Mouse (Mus musculus) kidney, embryonic 14.5 days (tissue): ENCODE results near the gene Nsd1. TPM values are rescaled to one million over a fixed set of nuclear protein-coding genes. Genes with fewer than 3 reads are reported as not detected.

Experiments used
- ATAC-seq: fragments of 200-750 bp; cut with Nextera tagmentation; 2 replicates; pipeline ENCODE4 v1.8.0; 2017; ENCODE audit warnings: moderate number of reproducible peaks, mild to moderate bottlenecking, moderate TSS enrichment, moderate library complexity; ENCODE audit not compliant: low FRiP score, low TSS enrichment
- H3K27ac ChIP-seq: fragments of 300-500 bp; sonication (generic); 2 replicates; pipeline ENCODE4 v1.5.1; 2014; ENCODE audit warnings: low read depth, mild to moderate bottlenecking, low read length, moderate library complexity, mixed read lengths
- H3K27me3 ChIP-seq: fragments of 300-500 bp; sonication (generic); 2 replicates; pipeline ENCODE4 v1.6.1; 2014; ENCODE audit warnings: mild to moderate bottlenecking, low read length; ENCODE audit not compliant: control insufficient read depth, insufficient read depth
- H3K36me3 ChIP-seq: fragments of 300-500 bp; sonication (generic); 2 replicates; pipeline ENCODE4 v1.6.1; 2014; ENCODE audit warnings: low read length, mixed read lengths; ENCODE audit not compliant: control insufficient read depth, insufficient read depth
- H3K4me1 ChIP-seq: fragments of 300-500 bp; sonication (generic); 2 replicates; pipeline ENCODE4 v1.6.1; 2014; ENCODE audit warnings: low read length, mixed read lengths; ENCODE audit not compliant: control insufficient read depth, insufficient read depth
- H3K4me2 ChIP-seq: fragments of 300-500 bp; sonication (generic); replicated peaks from 2 replicates; pipeline ENCODE4 v1.6.1; 2014; ENCODE audit warnings: low read depth, mild to moderate bottlenecking, low read length
- H3K4me3 ChIP-seq: fragments of 300-500 bp; sonication (generic); 2 replicates; pipeline ENCODE4 v1.5.1; 2014; ENCODE audit warnings: mild to moderate bottlenecking, low read length
- H3K9ac ChIP-seq: fragments of 300-500 bp; sonication (generic); 2 replicates; pipeline ENCODE4 v1.6.1; 2014; ENCODE audit warnings: low read depth, mild to moderate bottlenecking, low read length, moderate library complexity
- H3K9me3 ChIP-seq: fragments of 300-500 bp; sonication (generic); 2 replicates; pipeline ENCODE4 v1.6.1; 2016; ENCODE audit warnings: low read length; ENCODE audit not compliant: control insufficient read depth
- WGBS: fragments of 180-500 bp; shearing (Covaris S2); extraction: QIAGEN DNeasy Blood & Tissue Kit; methylation state at CpG from one replicate; pipeline ENCODE4 v1.1.7; 2014; 5-methylcytosine and 5-hydroxymethylcytosine counted together
- polyA plus RNA-seq: library from polyadenylated mRNA; unstranded; fragments of >200 nt; fragmentation: Nextera tagmentation; extraction: Ambion mirVana; gene quantifications from 2 replicates; pipeline ENCODE4 v1.2.1, GENCODE M21; 2014

Gene Nsd1
- polyA plus RNA-seq, 1 experiment from 2014 or later = 93.6 TPM

GRCm38 (mm10) chr13:55171517-55172335 is 37.9 kb upstream of the Nsd1 start:
- 14% methylated on average over 26 of the region's 26 CpGs for WGBS
- peaks cover 21% of the 10 kb centered on the region for H3K4me1 ChIP-seq
- H3K36me3 ChIP-seq = no peaks in the 10 kb centered on the region
- H3K4me3 ChIP-seq = peak overlapping the region; percentile 13
- H3K27me3 ChIP-seq = no peaks in the 10 kb centered on the region
- peak overlapping the region; percentile 44; the same call in 1 of the 2 replicates for H3K9ac ChIP-seq
- H3K9me3 ChIP-seq = no peaks in the 10 kb centered on the region
- H3K4me2 ChIP-seq = peak overlapping the region; percentile 39
- peak overlapping the region; percentile 25; the same call in 1 of the 2 replicates for H3K27ac ChIP-seq
- peak; percentile 33; the same call in 1 of the 2 replicates for ATAC-seq

DNA sequence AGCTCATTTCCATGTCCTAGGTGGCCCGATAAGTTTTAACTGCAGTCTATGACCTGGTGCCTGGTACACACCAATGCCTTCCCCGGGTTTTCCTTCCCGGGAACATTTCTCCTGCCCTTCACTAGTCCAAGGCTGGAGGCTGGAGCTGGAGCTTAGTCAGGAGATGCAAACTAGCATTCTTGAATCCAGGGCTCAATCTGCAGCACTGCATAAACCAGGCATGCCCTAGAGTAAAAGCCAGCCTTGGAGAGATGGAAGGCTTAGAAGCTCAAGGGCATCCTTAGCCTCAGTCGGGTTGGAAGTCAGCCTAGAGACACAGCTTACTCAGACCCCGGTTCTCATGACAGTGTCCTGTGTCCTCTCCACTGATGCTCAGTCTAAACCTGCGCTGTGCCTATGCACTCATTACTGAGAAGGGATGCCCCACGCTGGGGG is 37.2 kb upstream of the Nsd1 start:
- no peaks in the 10 kb centered on the region for H3K9me3 ChIP-seq
- 0 out of 2 replicates have a peak overlapping the region, but pooled peaks have one; percentile 25 for H3K27ac ChIP-seq
- no peaks in the 10 kb centered on the region for H3K27me3 ChIP-seq
- ATAC-seq = no peak
- H3K4me1 ChIP-seq = peaks cover 21% of the 10 kb centered on the region
- 46% methylated on average over 7 of the region's 7 CpGs for WGBS
- no peaks in the 10 kb centered on the region for H3K36me3 ChIP-seq
- peak overlapping the region; percentile 13; the same call in 1 of the 2 replicates for H3K4me3 ChIP-seq
- H3K9ac ChIP-seq = peak overlapping the region; percentile 44; the same call in 1 of the 2 replicates
- peak overlapping the region; percentile 39 for H3K4me2 ChIP-seq

GRCm38 (mm10) chr13:55174347-55174746 is 35.2 kb upstream of the Nsd1 start:
- no peak for ATAC-seq
- Histone ChIP-seq H3K9ac (no peak overlapping the region), H3K4me1 (peaks cover 11% of the 10 kb centered on the region), H3K27ac (no peak overlapping the region), H3K4me2 (no peak overlapping the region), H3K9me3 (no peaks in the 10 kb centered on the region), H3K27me3 (no peaks in the 10 kb centered on the region), H3K36me3 (no peaks in the 10 kb centered on the region), H3K4me3 (no peak overlapping the region)
- WGBS = 77% methylated on average over 11 of the region's 11 CpGs

DNA sequence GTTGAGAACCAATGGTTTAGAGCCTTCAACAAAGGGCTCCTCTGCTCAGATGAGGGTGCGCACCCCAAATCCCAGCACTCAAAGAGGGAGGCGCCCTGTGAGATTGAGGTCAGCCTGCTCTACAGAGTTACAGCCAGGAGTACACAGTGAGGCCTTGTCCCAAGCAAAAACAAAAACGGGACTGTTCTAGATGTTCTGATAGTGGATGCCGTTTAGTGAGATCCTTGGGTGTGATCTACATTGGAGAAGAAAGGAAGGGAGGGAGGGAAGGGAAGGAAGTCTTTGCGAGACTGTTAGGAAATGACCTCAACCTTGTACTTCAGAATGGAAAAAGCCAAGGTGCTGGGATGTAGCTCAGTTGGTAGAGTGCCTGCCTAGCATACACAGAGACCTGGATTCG is 33.3 kb upstream of the Nsd1 start:
- 83% methylated on average over 6 of the region's 6 CpGs for WGBS

DNA sequence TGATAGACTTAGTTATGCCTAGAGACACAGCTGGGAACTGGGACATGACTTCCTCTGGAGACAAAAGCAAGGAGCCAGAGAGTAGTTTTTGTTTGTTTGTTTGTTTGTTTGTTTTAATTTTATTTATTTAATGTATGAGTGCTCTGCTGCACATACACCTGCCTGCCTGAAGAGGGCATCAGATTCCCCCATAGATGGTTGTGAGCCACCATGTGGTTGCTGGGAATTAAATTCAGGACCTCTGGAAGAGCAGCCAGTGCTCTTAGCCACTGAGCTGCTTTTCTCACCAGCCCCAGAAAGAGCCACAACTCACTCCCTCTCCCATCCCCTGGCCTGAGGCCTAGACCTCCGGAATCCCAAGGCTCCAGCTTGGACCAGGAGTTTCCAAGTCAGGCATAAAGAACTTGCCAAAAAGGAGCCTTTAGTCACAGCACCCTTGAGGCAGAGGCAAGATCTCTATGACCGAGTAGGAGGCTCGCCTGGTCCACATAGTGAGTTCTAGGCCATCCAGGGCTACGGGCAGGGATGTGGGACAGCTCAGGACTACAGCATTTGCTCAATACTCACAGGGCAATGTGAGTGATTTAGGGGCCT is 31.6 kb upstream of the Nsd1 start:
- Histone ChIP-seq H3K4me1 (no peaks in the 10 kb centered on the region), H3K27ac (no peak overlapping the region)
- WGBS = 61% methylated on average over 4 of the region's 4 CpGs

More for the DNA sequence above, 33.3 kb upstream of the Nsd1 start:
- ATAC-seq = no peak
- H3K9ac ChIP-seq = no peak overlapping the region
- H3K9me3 ChIP-seq = no peaks in the 10 kb centered on the region
- no peak overlapping the region for H3K4me3 ChIP-seq
- H3K4me1 ChIP-seq = peaks cover 9% of the 10 kb centered on the region; the same call in 1 of the 2 replicates
- H3K36me3 ChIP-seq = no peaks in the 10 kb centered on the region
- H3K4me2 ChIP-seq = no peak overlapping the region
- H3K27ac ChIP-seq = no peak overlapping the region
- H3K27me3 ChIP-seq = no peaks in the 10 kb centered on the region

GRCm38 (mm10) chr13:55178556-55178955 is 31.0 kb upstream of the Nsd1 start:
- no peaks in the 10 kb centered on the region for H3K9me3 ChIP-seq
- 35% methylated on average over 2 of the region's 2 CpGs for WGBS
- no peaks in the 10 kb centered on the region for H3K36me3 ChIP-seq
- H3K4me2 ChIP-seq = no peak overlapping the region
- H3K27me3 ChIP-seq = no peaks in the 10 kb centered on the region
- no peak overlapping the region for H3K27ac ChIP-seq
- no peak overlapping the region for H3K9ac ChIP-seq
- H3K4me3 ChIP-seq = no peak overlapping the region
- no peaks in the 10 kb centered on the region for H3K4me1 ChIP-seq
- no peak; the same call in 1 of the 2 replicates for ATAC-seq

More for the DNA sequence above, 31.6 kb upstream of the Nsd1 start:
- Histone ChIP-seq H3K4me3 (no peak overlapping the region), H3K4me2 (no peak overlapping the region), H3K36me3 (no peaks in the 10 kb centered on the region), H3K9ac (no peak overlapping the region), H3K9me3 (no peaks in the 10 kb centered on the region), H3K27me3 (no peaks in the 10 kb centered on the region)
- ATAC-seq = no peak

GRCm38 (mm10) chr13:55179591-55179990 is 30.0 kb upstream of the Nsd1 start:
- H3K36me3 ChIP-seq = no peaks in the 10 kb centered on the region
- ATAC-seq = no peak
- H3K27me3 ChIP-seq = no peaks in the 10 kb centered on the region
- no peaks in the 10 kb centered on the region for H3K9me3 ChIP-seq
- H3K4me1 ChIP-seq = no peaks in the 10 kb centered on the region
- no peak overlapping the region for H3K27ac ChIP-seq
- H3K4me2 ChIP-seq = no peak overlapping the region
- WGBS = 89% methylated on average over 3 of the region's 3 CpGs
- H3K9ac ChIP-seq = no peak overlapping the region
- H3K4me3 ChIP-seq = no peak overlapping the region

DNA sequence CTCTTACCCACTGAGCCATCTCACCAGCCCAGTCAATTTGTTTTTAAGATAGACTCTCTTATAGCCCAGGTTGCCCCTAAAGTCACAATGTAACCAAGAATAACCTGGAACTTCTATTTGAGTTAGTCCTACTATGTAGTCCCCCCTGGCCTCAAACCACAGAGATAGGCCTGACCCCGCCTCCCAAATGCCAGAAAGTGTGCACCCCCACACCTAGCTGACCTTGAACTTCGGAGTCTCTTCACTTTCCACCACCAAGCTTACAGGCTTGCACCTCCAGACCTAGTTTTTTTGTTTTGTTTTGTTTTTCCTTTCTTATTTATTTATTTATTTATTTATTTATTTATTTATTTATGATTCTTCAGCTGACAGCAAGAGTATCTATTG is 27.8 kb upstream of the Nsd1 start:
- no peak for ATAC-seq
- H3K27me3 ChIP-seq = no peaks in the 10 kb centered on the region
- 78% methylated on average over 2 of the region's 2 CpGs for WGBS

More for the DNA sequence above, 27.8 kb upstream of the Nsd1 start:
- no peaks in the 10 kb centered on the region for H3K4me1 ChIP-seq
- H3K4me3 ChIP-seq = peak overlapping the region; percentile 37; the same call in 1 of the 2 replicates
- H3K9ac ChIP-seq = 0 out of 2 replicates have a peak overlapping the region, but pooled peaks have one; percentile 51
- no peaks in the 10 kb centered on the region for H3K36me3 ChIP-seq
- H3K9me3 ChIP-seq = no peaks in the 10 kb centered on the region
- H3K4me2 ChIP-seq = peak overlapping the region; percentile 52
- H3K27ac ChIP-seq = no peak overlapping the region
